Mouse (Mus musculus): ENCODE data around the gene Gm20767. TPM values are rescaled to one million over a fixed set of nuclear protein-coding genes. Genes with fewer than 3 reads are reported as not detected.
A peak's percentile ranks its signal among the peaks of the same experiment; 100 is the strongest.
"Not testable (repeated sequence)": the region's sequence is repeated elsewhere in the genome, so short reads cannot be mapped to it uniquely, and the experiment has no call there.

Gene Gm20767
- total RNA-seq (2017) = not detected in 2 replicates

- not testable (repeated sequence) for ATAC-seq (ENCODE audit: extremely low read depth, insufficient number of reproducible peaks, low FRiP score, poor library complexity, severe bottlenecking)
Observed at GRCm38 (mm10) chr13:120139946-120140345, at the start of gene Gm20767. Gene Gm20767, plus strand, starts transcription at chr13:120140246.

DNA sequence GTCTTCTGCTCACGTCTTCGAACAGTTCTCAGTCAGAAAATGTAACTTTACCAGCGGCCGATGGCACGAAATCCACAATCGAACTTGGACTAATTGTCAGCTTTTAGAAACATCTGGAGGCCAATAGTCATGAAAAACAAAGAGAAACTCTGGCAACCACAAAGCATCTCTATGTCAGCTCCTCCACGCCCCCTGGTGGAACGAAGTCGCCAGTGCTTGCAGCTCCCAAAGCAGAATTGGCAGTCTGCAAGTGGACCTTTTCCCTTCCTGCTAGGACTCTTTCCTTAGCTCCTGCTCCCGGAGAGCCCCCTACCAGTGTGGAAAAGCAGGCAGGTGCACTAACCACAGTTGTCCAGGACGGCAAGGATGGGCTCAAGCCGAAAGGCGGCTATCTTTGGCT, 47.1 kb upstream of the Gm20767 start:
- peak; percentile 47 for ATAC-seq (ENCODE audit: extremely low read depth, insufficient number of reproducible peaks, low FRiP score, poor library complexity, severe bottlenecking)

- peak; percentile 31; the same call in 1 of the 2 replicates for ATAC-seq (ENCODE audit: extremely low read depth, insufficient number of reproducible peaks, low FRiP score, poor library complexity, severe bottlenecking)
Observed at GRCm38 (mm10) chr13:120096241-120096937, 43.7 kb upstream of the Gm20767 start.

DNA sequence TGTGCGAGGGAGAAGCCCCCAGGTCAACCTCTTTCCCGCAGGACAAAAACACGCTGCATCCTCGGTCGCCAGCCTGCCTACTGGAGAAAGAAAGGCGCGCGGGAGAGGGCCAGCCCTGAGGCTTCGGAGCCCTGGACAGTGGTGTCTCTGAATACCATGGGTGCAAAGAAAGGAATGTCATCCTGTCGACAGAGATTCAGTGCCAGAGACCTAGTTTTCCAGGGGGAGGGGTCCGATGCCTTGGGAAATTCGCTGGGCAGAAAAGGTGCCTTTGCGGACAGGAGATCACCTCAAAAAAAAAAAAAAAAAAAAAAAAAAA, 43.1 kb upstream of the Gm20767 start:
- ATAC-seq (ENCODE audit: extremely low read depth, insufficient number of reproducible peaks, low FRiP score, poor library complexity, severe bottlenecking) = peak; percentile 4; the same call in 1 of the 2 replicates

GRCm38 (mm10) chr13:120099327-120099726, 40.7 kb upstream of the Gm20767 start:
- ATAC-seq (ENCODE audit: extremely low read depth, insufficient number of reproducible peaks, low FRiP score, poor library complexity, severe bottlenecking) = peak; percentile 57; the same call in 1 of the 2 replicates

GRCm38 (mm10) chr13:120106504-120106903, 33.5 kb upstream of the Gm20767 start:
- ATAC-seq (ENCODE audit: extremely low read depth, insufficient number of reproducible peaks, low FRiP score, poor library complexity, severe bottlenecking) = not testable (repeated sequence)

GRCm38 (mm10) chr13:120107000-120107399, 33.0 kb upstream of the Gm20767 start:
- not testable (repeated sequence) for ATAC-seq (ENCODE audit: extremely low read depth, insufficient number of reproducible peaks, low FRiP score, poor library complexity, severe bottlenecking)

DNA sequence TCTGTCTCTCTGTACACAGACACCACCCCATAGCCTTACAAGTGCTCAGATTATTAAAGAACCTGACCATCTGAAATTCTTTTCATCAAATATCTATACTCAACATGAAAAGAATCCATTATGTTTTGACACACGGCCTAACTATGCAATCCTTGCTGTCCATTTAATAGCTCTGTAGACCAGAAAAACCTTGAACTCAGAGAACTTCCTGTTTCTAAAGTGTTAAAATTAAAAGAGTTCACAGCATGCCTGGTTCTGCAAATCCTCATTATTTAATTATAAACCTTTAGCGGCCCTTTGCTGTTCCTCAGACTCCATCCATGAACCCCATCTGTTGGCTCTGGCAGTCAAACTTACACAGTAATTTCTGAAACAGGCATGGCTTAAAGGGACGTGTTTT, 2.3 kb downstream of the Gm20767 start:
- not testable (repeated sequence) for ATAC-seq (ENCODE audit: extremely low read depth, insufficient number of reproducible peaks, low FRiP score, poor library complexity, severe bottlenecking)

GRCm38 (mm10) chr13:120149660-120150407, 9.8 kb downstream of the Gm20767 start:
- ATAC-seq (ENCODE audit: extremely low read depth, insufficient number of reproducible peaks, low FRiP score, poor library complexity, severe bottlenecking) = peak; percentile 37; the same call in 1 of the 2 replicates

GRCm38 (mm10) chr13:120150589-120150988, 10.5 kb downstream of the Gm20767 start:
- ATAC-seq (ENCODE audit: extremely low read depth, insufficient number of reproducible peaks, low FRiP score, poor library complexity, severe bottlenecking) = 0 out of 2 replicates have a peak, but pooled peaks have one; percentile 17

- ATAC-seq (ENCODE audit: extremely low read depth, insufficient number of reproducible peaks, low FRiP score, poor library complexity, severe bottlenecking) = peak; percentile 46; the same call in 1 of the 2 replicates
Observed at GRCm38 (mm10) chr13:120168301-120168700, 28.3 kb downstream of the Gm20767 start.

GRCm38 (mm10) chr13:120172133-120172532, 32.1 kb downstream of the Gm20767 start, which contains the start of gene Gm21818:
Gene Gm21818, plus strand, starts transcription at chr13:120172433.
- not testable (repeated sequence) for ATAC-seq (ENCODE audit: extremely low read depth, insufficient number of reproducible peaks, low FRiP score, poor library complexity, severe bottlenecking)

DNA sequence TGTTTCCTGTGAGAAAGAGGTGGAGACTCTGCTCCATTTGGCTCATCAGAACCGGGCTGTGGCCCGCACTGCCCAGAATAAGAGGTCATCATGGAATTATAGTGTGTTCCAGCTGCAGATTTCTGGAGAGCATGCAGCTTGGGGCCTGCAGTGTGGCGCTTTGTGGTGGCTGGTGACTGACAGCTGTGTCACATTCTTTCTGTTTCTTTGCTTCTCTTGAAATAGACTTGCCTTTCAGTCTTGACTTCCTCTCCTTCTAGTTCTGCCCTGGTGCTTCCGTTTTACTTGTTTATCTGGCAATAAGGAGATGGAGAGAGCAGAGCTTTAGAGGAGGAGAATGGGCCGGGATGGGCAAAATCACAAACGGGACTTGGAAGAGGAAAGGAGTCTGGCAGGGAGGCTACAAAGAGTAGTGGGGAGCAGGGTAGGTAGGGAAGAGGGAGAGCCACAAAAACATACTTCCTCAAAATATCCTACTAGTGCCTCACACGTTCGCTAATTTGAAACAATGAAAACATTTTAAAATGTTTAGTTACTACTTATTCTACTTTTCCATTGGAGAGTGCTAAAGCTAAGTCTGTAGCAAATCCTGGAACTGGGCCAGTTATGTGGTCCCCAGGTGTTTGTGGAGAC, 56.3 kb downstream of the Gm20767 start:
- ATAC-seq (ENCODE audit: extremely low read depth, insufficient number of reproducible peaks, low FRiP score, poor library complexity, severe bottlenecking) = peak; percentile 35

Other genes with a start within 250 kb of the Gm20767 start
- not detected in 2 replicates for gene Tcstv1, start 245.5 kb upstream of the Gm20767 start, total RNA-seq (2017)
- not detected in 2 replicates for gene Gm21761, start 211.0 kb upstream of the Gm20767 start, total RNA-seq (2017)
- not detected in 2 replicates for gene B020031M17Rik, start 189.4 kb upstream of the Gm20767 start, total RNA-seq (2017)
- not detected in 2 replicates for gene Gm36079, start 113.2 kb upstream of the Gm20767 start, total RNA-seq (2017)
- gene Gm21188, start 88.1 kb upstream of the Gm20767 start, total RNA-seq (2017) = 10.2 and 18.7 TPM in 2 replicates
- gene Gm21818, start 32.2 kb downstream of the Gm20767 start, total RNA-seq (2017) = not detected in 2 replicates
- gene Gm21762, start 75.7 kb downstream of the Gm20767 start, total RNA-seq (2017) = not detected in 2 replicates
- gene Gm21731, start 98.9 kb downstream of the Gm20767 start, total RNA-seq (2017) = not detected in 2 replicates
- gene AF067061, start 122.9 kb downstream of the Gm20767 start, total RNA-seq (2017) = 0.93 TPM in 1 of 2 replicates, not detected in the other
- 11.7 and 20.7 TPM in 2 replicates for gene BC147527, start 160.1 kb downstream of the Gm20767 start, total RNA-seq (2017)
- not detected in 2 replicates for gene Tcstv3, start 176.6 kb downstream of the Gm20767 start, total RNA-seq (2017)

All from neutrophil, adult 5-6 weeks (primary cell).